Comparison of ENCODE assay signal across 31 mouse cellular contexts in genomic region chr19:8585899-8586298, GRCm38 (mm10). TPM values are rescaled to one million over a fixed set of nuclear protein-coding genes. Genes with fewer than 3 reads are reported as not detected.
A peak's percentile ranks its signal among the peaks of the same experiment; 100 is the strongest.
DNase-seq lines count a peak whose midpoint lies in the region; ATAC-seq and TF ChIP-seq lines count a peak whose summit lies in the region.
"Had no signal": no experiment of that assay in that cellular context is flagged by ENCODE, and none has a peak within 500 bp of the region (broad histone marks: within the 10 kb centered on the region; RNA-seq: fewer than 3 reads in every experiment).

No protein-coding gene starts in this region.

- no peaks in the 10 kb centered on the region for H3K27me3 ChIP-seq in forebrain, postnatal 0 days (ENCODE audit: insufficient read depth, low read length)
- no peaks in the 10 kb centered on the region for H3K27me3 ChIP-seq in forebrain, embryonic 10.5 days (ENCODE audit: poor library complexity, severe bottlenecking)
- H3K27me3 ChIP-seq: embryonic facial prominence, embryonic 13.5 days; forebrain, embryonic 13.5 days; hindbrain, embryonic 13.5 days had no signal

- no peak for ATAC-seq in forebrain, postnatal 0 days
- ATAC-seq: activated CD4-positive, CD25-positive, alpha-beta regulatory T cell, adult 4 months; forebrain, embryonic 13.5 days; inflammation-experienced regulatory T-cells, adult 6 months had no signal

- no peak for DNase-seq in forebrain, postnatal 0 days
- no peak for DNase-seq in forebrain, embryonic 10.5 days (ENCODE audit: extremely low spot score, low spot score)
- no peak for DNase-seq in layer of hippocampus, adult 2 months (ENCODE audit: low spot score in 2 of 2)
- DNase-seq in layer of hippocampus, postnatal 25 days (ENCODE audit: extremely low spot score in 1 of 2, low spot score in 1 of 2): no peak
- peak; percentile 42 to 62 for DNase-seq in left cerebral cortex, postnatal 25 days (ENCODE audit: low spot score in 2 of 2)
- DNase-seq in left cerebral cortex, postnatal 4 days: no peak
- DNase-seq in brain, adult 2 months (ENCODE audit: low read depth, low spot score): peak; percentile 65
- no peak for DNase-seq in embryo, embryonic 11 days
- DNase-seq: adrenal gland, adult 8-10 months; adrenal gland, postnatal 25 days; cerebellum, adult 18-20 months; cerebellum, adult 9-10 months; cerebellum, postnatal 14 days; gastrocnemius, postnatal 10 days; gastrocnemius, postnatal 36 days; heart, adult 2 months had no signal

- no peak overlapping the region for H3K4me3 ChIP-seq in forebrain, postnatal 0 days (ENCODE audit: low read depth, low read length)
- no peak overlapping the region for H3K4me3 ChIP-seq in forebrain, embryonic 10.5 days
- H3K4me3 ChIP-seq in layer of hippocampus, adult 2 months: no peak overlapping the region
- H3K4me3 ChIP-seq: embryonic facial prominence, embryonic 10.5 days; embryonic facial prominence, embryonic 13.5 days; erythroblast, embryonic 14.5 days; forebrain, embryonic 13.5 days; heart, adult 2 months; hindbrain, embryonic 13.5 days had no signal

- H3K36me3 ChIP-seq in forebrain, postnatal 0 days (ENCODE audit: insufficient read depth): no peaks in the 10 kb centered on the region
- no peaks in the 10 kb centered on the region for H3K36me3 ChIP-seq in forebrain, embryonic 10.5 days (replicated peaks)
- H3K36me3 ChIP-seq: embryonic facial prominence, embryonic 10.5 days; embryonic facial prominence, embryonic 13.5 days; hindbrain, embryonic 13.5 days had no signal

- no peak overlapping the region for H3K4me2 ChIP-seq in forebrain, postnatal 0 days (ENCODE audit: low read depth)
- H3K4me2 ChIP-seq: embryonic facial prominence, embryonic 13.5 days; forebrain, embryonic 13.5 days; heart, embryonic 11.5 days; hindbrain, embryonic 13.5 days had no signal

- intact Hi-C loops in left cerebral cortex, postnatal 25 days (cut with DNase I): no loop called here
- intact Hi-C loops in left cerebral cortex, postnatal 4 days (cut with DNase I): no loop called here

- 74% methylated on average over 2 of the region's 2 CpGs for WGBS in forebrain, postnatal 0 days
- 79% methylated on average over 2 of the region's 2 CpGs for WGBS in forebrain, embryonic 10.5 days

- no peaks in the 10 kb centered on the region for H3K9me3 ChIP-seq in forebrain, postnatal 0 days (ENCODE audit: low read length)
- no peaks in the 10 kb centered on the region for H3K9me3 ChIP-seq in forebrain, embryonic 10.5 days
- H3K9me3 ChIP-seq: embryonic facial prominence, embryonic 10.5 days; embryonic facial prominence, embryonic 13.5 days; forebrain, embryonic 13.5 days; hindbrain, embryonic 13.5 days had no signal

- H3K4me1 ChIP-seq in forebrain, postnatal 0 days (ENCODE audit: insufficient read depth): no peaks in the 10 kb centered on the region
- H3K4me1 ChIP-seq in forebrain, embryonic 10.5 days: peaks cover under 1% of the 10 kb centered on the region
- H3K4me1 ChIP-seq: forebrain, embryonic 13.5 days; hindbrain, embryonic 13.5 days had no signal

- TF ChIP-seq CTCF in forebrain, postnatal 0 days (IDR thresholded peaks at IDR 0.05; ENCODE audit: low read depth): no peak
- TF ChIP-seq CTCF in layer of hippocampus, adult 2 months (conservative IDR thresholded peaks at IDR 0.05): no peak

- H3K27ac ChIP-seq in forebrain, postnatal 0 days (ENCODE audit: low read depth, low read length): peak overlapping the region; percentile 54; the same call in 1 of the 2 replicates
- H3K27ac ChIP-seq in forebrain, embryonic 10.5 days: no peak overlapping the region
- peak overlapping the region; percentile 91 for H3K27ac ChIP-seq in layer of hippocampus, adult 2 months
- H3K27ac ChIP-seq: embryonic facial prominence, embryonic 10.5 days; embryonic facial prominence, embryonic 13.5 days; forebrain, embryonic 13.5 days; heart, adult 2 months; hindbrain, embryonic 13.5 days had no signal

- H3K9ac ChIP-seq in forebrain, postnatal 0 days: no peak overlapping the region
- H3K9ac ChIP-seq: embryonic facial prominence, embryonic 13.5 days; forebrain, embryonic 13.5 days; hindbrain, embryonic 13.5 days had no signal

RNA-seq across cellular contexts. Expression of gene Slc22a8, which starts 5.2 kb away (rescaled TPM):
- 9.1 and 13.1 TPM in 2 replicates for total RNA-seq in forebrain, postnatal 0 days (2014; rRNA removed)
- 16.6 and 19.0 TPM in 2 replicates for polyA plus RNA-seq in forebrain, postnatal 0 days (2015; fragmentation: Nextera tagmentation; extraction: Ambion mirVana)
- polyA plus RNA-seq in forebrain, embryonic 10.5 days (2016; fragmentation: Nextera tagmentation; extraction: Ambion mirVana): 0.06 TPM in 1 of 2 replicates, not detected in the other
- 1 to 10 TPM; 6.6 to 9.7 TPM for total RNA-seq in layer of hippocampus, adult 2 months (2021)
- 10 to 100 TPM in 1 of 2 experiments, 1 to 10 TPM in 1; 9.5 to 12.3 TPM for total RNA-seq in layer of hippocampus, postnatal 25 days (2021)
- total RNA-seq in left cerebral cortex, postnatal 25 days (2021): 10 to 100 TPM; 11.7 to 15.1 TPM
- 10 to 100 TPM; 16.0 to 17.9 TPM for total RNA-seq in left cerebral cortex, postnatal 4 days (2021)
- total RNA-seq: ES-E14; gastrocnemius, adult 18-20 months; gastrocnemius, postnatal 36 days; granulocyte monocyte progenitor cell, adult 5-6 weeks; heart, adult 2 months; heart, postnatal 25 days; hematopoietic stem cell, adult 5-6 weeks had no signal
- polyA plus RNA-seq: embryonic facial prominence, embryonic 10.5 days; embryonic facial prominence, embryonic 13.5 days; erythroblast, embryonic 14.5 days; heart, embryonic 14.5 days; inflammation-experienced regulatory T-cells, adult 6 months had no signal

RNA-seq across cellular contexts. Expression of gene Slc22a6, which starts 31.9 kb away (rescaled TPM):
- total RNA-seq in forebrain, postnatal 0 days (2014; rRNA removed): 11.5 and 19.0 TPM in 2 replicates
- 13.2 and 15.5 TPM in 2 replicates for polyA plus RNA-seq in forebrain, postnatal 0 days (2015; fragmentation: Nextera tagmentation; extraction: Ambion mirVana)
- 0.06 TPM in 1 of 2 replicates, not detected in the other for polyA plus RNA-seq in forebrain, embryonic 10.5 days (2016; fragmentation: Nextera tagmentation; extraction: Ambion mirVana)
- 1 to 10 TPM; 2.2 to 2.8 TPM for total RNA-seq in layer of hippocampus, adult 2 months (2021)
- total RNA-seq in layer of hippocampus, postnatal 25 days (2021): 1 to 10 TPM; 1.5 to 1.6 TPM
- 1 to 10 TPM; 5.5 to 5.8 TPM for total RNA-seq in left cerebral cortex, postnatal 25 days (2021)
- total RNA-seq in left cerebral cortex, postnatal 4 days (2021): 10 to 100 TPM; 12.0 TPM
- total RNA-seq: adrenal gland, adult 8-10 months; adrenal gland, postnatal 25 days; ES-E14; gastrocnemius, adult 18-20 months; gastrocnemius, postnatal 10 days; gastrocnemius, postnatal 36 days; granulocyte monocyte progenitor cell, adult 5-6 weeks; heart, adult 2 months; heart, postnatal 25 days; hematopoietic stem cell, adult 5-6 weeks had no signal
- polyA plus RNA-seq: activated CD4-positive, CD25-positive, alpha-beta regulatory T cell, adult 4 months; erythroblast, embryonic 14.5 days; heart, adult 2 months; heart, embryonic 11.5 days; heart, embryonic 14.5 days; heart, postnatal 0 days; inflammation-experienced regulatory T-cells, adult 6 months had no signal

Comparison
In these comparisons a context has a peak if more than half of its experiments do, and no peak if none do; other contexts are left out.
1. DNase-seq: peak in left cerebral cortex, postnatal 25 days (2 of 2) and brain, adult 2 months (single experiment); none in forebrain, postnatal 0 days (single experiment), forebrain, embryonic 10.5 days (single experiment), layer of hippocampus, adult 2 months (0 of 2), layer of hippocampus, postnatal 25 days (0 of 2), left cerebral cortex, postnatal 4 days (single experiment) and embryo, embryonic 11 days (single experiment).